Mouse (Mus musculus) monocyte, adult 59 days (primary cell): ENCODE results near the gene Sh3gl2. TPM values are rescaled to one million over a fixed set of nuclear protein-coding genes. Genes with fewer than 3 reads are reported as not detected.

Source experiments
- total RNA-seq, 2 experiments: library from RNA; stranded (reverse); gene quantifications; one replicate each; pipeline ENCODE4 v1.2.4; 2023

The Sh3gl2 gene
- total RNA-seq: not detected

GRCm38 (mm10) chr4:85205071-85205635 lies at the start of gene Sh3gl2:
Sh3gl2 (plus strand) TSS chr4:85205126.

GRCm38 (mm10) chr4:85513792-85514191 lies 308.9 kb downstream of the Sh3gl2 start, which contains the start of gene Adamtsl1:
Adamtsl1 (plus strand) TSS chr4:85514172.

